Mouse (Mus musculus) mouse trophoblast stem cell (cell line): ENCODE results near the gene Ube2l3.

ENCODE experiments used
- in situ Hi-C, 2 experiments: fragments of 300-500 bp; cut with MseI, MboI; formaldehyde crosslinking; loops; 2 replicates in 1 of 2; 3 replicates in 1 of 2; pipeline ENCODE4 v1.15.1; 2025

Ube2l3 gene

GRCm38 (mm10) chr16:17148084-17148483 lies 54.4 kb downstream of the Ube2l3 start:
- in situ Hi-C loops = no loop called here

GRCm38 (mm10) chr16:17147391-17147929 lies 55.0 kb downstream of the Ube2l3 start:
- in situ Hi-C loops = no loop called here

- in situ Hi-C loops = no loop called here
Observed at GRCm38 (mm10) chr16:17146772-17147235, 55.6 kb downstream of the Ube2l3 start, which contains the start of gene Ccdc116. TSS of gene Ccdc116 (minus strand) at chr16:17147229.

GRCm38 (mm10) chr16:17144339-17144738 lies 58.1 kb downstream of the Ube2l3 start, which contains the start of gene Ydjc:
TSS of gene Ydjc (plus strand) at chr16:17144621.
- in situ Hi-C loops = no loop called here

- in situ Hi-C loops = no loop called here
Observed at GRCm38 (mm10) chr16:17137355-17137754, 65.1 kb downstream of the Ube2l3 start.

- in situ Hi-C loops = no loop called here
Observed at GRCm38 (mm10) chr16:17132906-17133200, 69.6 kb downstream of the Ube2l3 start.

- in situ Hi-C loops = no loop called here
Observed at GRCm38 (mm10) chr16:17132089-17132905, 70.2 kb downstream of the Ube2l3 start, which contains the start of gene Sdf2l1. TSS of gene Sdf2l1 (minus strand) at chr16:17132383.

GRCm38 (mm10) chr16:17131191-17132088 lies 71.0 kb downstream of the Ube2l3 start:
- in situ Hi-C loops = no loop called here

GRCm38 (mm10) chr16:17127292-17127691 lies 75.2 kb downstream of the Ube2l3 start:
- in situ Hi-C loops = no loop called here

GRCm38 (mm10) chr16:17124871-17125520 lies 77.5 kb downstream of the Ube2l3 start, which contains the start of gene 2610318N02Rik:
TSS of gene 2610318N02Rik (minus strand) at chr16:17125167.
- in situ Hi-C loops = no loop called here

- in situ Hi-C loops = no loop called here
Observed at GRCm38 (mm10) chr16:17124119-17124870, 78.2 kb downstream of the Ube2l3 start.

GRCm38 (mm10) chr16:17121569-17121968 lies 80.9 kb downstream of the Ube2l3 start:
- in situ Hi-C loops = no loop called here

GRCm38 (mm10) chr16:17117309-17117799 lies 85.1 kb downstream of the Ube2l3 start:
- in situ Hi-C loops = no loop called here

GRCm38 (mm10) chr16:17110771-17111743 lies 91.4 kb downstream of the Ube2l3 start, which contains the start of gene Ppil2:
TSS of gene Ppil2 (minus strand) at chr16:17111257.
- in situ Hi-C loops = no loop called here

GRCm38 (mm10) chr16:17104600-17104999 lies 97.8 kb downstream of the Ube2l3 start:
- in situ Hi-C loops = no loop called here

GRCm38 (mm10) chr16:17102630-17103220 lies 99.7 kb downstream of the Ube2l3 start:
- in situ Hi-C loops = no loop called here
